Mouse (Mus musculus) testis, adult 2 months (tissue): Measurements from ENCODE around the gene Slitrk6.

Experiments used
- CTCF ChIP-seq: fragments of 200-500 bp; IDR thresholded peaks from 2 replicates; pipeline ENCODE4 v1.5.1; 2012; ENCODE audit warnings: low read depth, mild to moderate bottlenecking, inconsistent platforms, low read length, moderate library complexity; ENCODE audit not compliant: control insufficient read depth, insufficient read depth, insufficient replicate concordance
- POLR2A ChIP-seq: fragments of 200-500 bp; IDR thresholded peaks from 2 replicates; pipeline ENCODE4 v1.6.1; 2012; ENCODE audit warnings: low read depth, mild to moderate bottlenecking, inconsistent platforms, low read length, moderate library complexity; ENCODE audit not compliant: control insufficient read depth

- TF ChIP-seq CTCF (no peak), POLR2A (no peak)
Measured at GRCm38 (mm10) chr14:110770694-110771093, 15.7 kb upstream of the Slitrk6 start.
